Mouse (Mus musculus) embryonic stem cell, embryonic (primary cell): ENCODE measurements around the gene Cfap300.

Source experiments
- CTCF ChIA-PET, 4 experiments: fragments of 300-600 bp in 2 of 4; fragments of 350-600 bp in 2 of 4; sonication (Branson Sonifier 250); formaldehyde crosslinking; loops; one replicate each; lab custom pipeline; 2022; ENCODE audit warnings: inconsistent platforms in 2 of 4; lab: Charles Lee
- POLR2A ChIA-PET, 4 experiments: fragments of 300-600 bp in 2 of 4; fragments of 350-600 bp in 2 of 4; sonication (Branson Sonifier 250); formaldehyde crosslinking; loops; one replicate each; lab custom pipeline; 2022; ENCODE audit warnings: antibody characterized with exemption in 4 of 4, inconsistent platforms in 1 of 4; lab: Charles Lee

Cfap300 gene

GRCm38 (mm10) chr9:8001352-8001751, 41.3 kb downstream of the Cfap300 start:
- ChIA-PET POLR2A (interaction anchor here in 2 of 4 experiments (0.8 to 5.5 kb wide), 4 partner anchors 18 to 34 kb away, joined by 3 to 30 read pairs (median 16); no protein-coding TSS in a partner anchor), CTCF (no interaction called here)

- ChIA-PET POLR2A (interaction anchor here in 3 of 4 experiments (0.7 to 6.3 kb wide), 9 partner anchors 10 to 33 kb away, joined by 3 to 42 read pairs (median 4); partner anchors contain the start of gene Yap1 (in 3 of the 3)), CTCF (no interaction called here)
Observed at GRCm38 (mm10) chr9:7994275-7994674, 48.3 kb downstream of the Cfap300 start.

GRCm38 (mm10) chr9:7992651-7993050, 50.0 kb downstream of the Cfap300 start:
- CTCF ChIA-PET = no interaction called here
- POLR2A ChIA-PET = interaction anchor here in 3 of 4 experiments (1.1 to 6.3 kb wide), 5 partner anchors 10 to 15 kb away, joined by 4 to 42 read pairs (median 19); partner anchors contain the start of gene Yap1 (in 2 of the 3)

GRCm38 (mm10) chr9:7990897-7991296, 51.7 kb downstream of the Cfap300 start:
- ChIA-PET CTCF (interaction anchor here in 1 of 4 experiments (1.4 kb wide), 1 partner anchor 11 kb away, joined by 3 read pairs; no protein-coding TSS in a partner anchor), POLR2A (interaction anchor here in 2 of 4 experiments (1.2 to 6.3 kb wide), 8 partner anchors 9 to 45 kb away, joined by 3 to 42 read pairs (median 5); partner anchors contain the start of gene Yap1 (in 2 of the 2))

- ChIA-PET POLR2A (interaction anchor here in 2 of 4 experiments (0.8 to 1.6 kb wide), 3 partner anchors 9 to 41 kb away, joined by 3 to 6 read pairs (median 5); no protein-coding TSS in a partner anchor), CTCF (interaction anchor here in 1 of 4 experiments (1.2 kb wide), 1 partner anchor 10 kb away, joined by 3 read pairs; no protein-coding TSS in a partner anchor)
Observed at GRCm38 (mm10) chr9:7987119-7987518, 55.5 kb downstream of the Cfap300 start.

GRCm38 (mm10) chr9:7984287-7984686, 58.3 kb downstream of the Cfap300 start:
- ChIA-PET CTCF (no interaction called here), POLR2A (interaction anchor here (0.6 to 4.3 kb wide), 14 partner anchors 10 to 51 kb away, joined by 3 to 29 read pairs (median 4); partner anchors contain the start of gene Yap1 (in 2 of the 4))

GRCm38 (mm10) chr9:7983665-7984064, 59.0 kb downstream of the Cfap300 start:
- POLR2A ChIA-PET = interaction anchor here in 3 of 4 experiments (1.0 to 4.3 kb wide), 11 partner anchors 10 to 26 kb away, joined by 3 to 29 read pairs (median 5); partner anchors contain the start of gene Yap1 (in 2 of the 3)
- CTCF ChIA-PET = no interaction called here

- POLR2A ChIA-PET = interaction anchor here in 2 of 4 experiments (0.8 to 4.5 kb wide), 15 partner anchors 9 to 43 kb away, joined by 3 to 29 read pairs (median 3); partner anchors contain the start of gene Yap1 (in 1 of the 2)
- CTCF ChIA-PET = interaction anchor here in 1 of 4 experiments (1.7 kb wide), 1 partner anchor 229 kb away, joined by 3 read pairs; no protein-coding TSS in a partner anchor
Observed at GRCm38 (mm10) chr9:7980162-7980561, 62.5 kb downstream of the Cfap300 start.

- ChIA-PET POLR2A (interaction anchor here in 2 of 4 experiments (0.6 to 4.5 kb wide), 19 partner anchors 10 to 44 kb away, joined by 3 to 30 read pairs (median 3); partner anchors contain the start of gene Yap1 (in 2 of the 2)), CTCF (interaction anchor here in 2 of 4 experiments (0.6 to 1.9 kb wide), 8 partner anchors 9 to 230 kb away, joined by 3 to 5 read pairs (median 3); no protein-coding TSS in a partner anchor)
Observed at GRCm38 (mm10) chr9:7979153-7979916, 63.3 kb downstream of the Cfap300 start.

- ChIA-PET CTCF (interaction anchor here in 3 of 4 experiments (0.6 to 1.9 kb wide), 10 partner anchors 8 to 231 kb away, joined by 3 to 5 read pairs (median 3); no protein-coding TSS in a partner anchor), POLR2A (interaction anchor here in 3 of 4 experiments (0.5 to 4.5 kb wide), 19 partner anchors 9 to 57 kb away, joined by 3 to 30 read pairs (median 5); partner anchors contain the start of gene Yap1 (in 2 of the 3))
Observed at GRCm38 (mm10) chr9:7978502-7978901, 64.1 kb downstream of the Cfap300 start.

GRCm38 (mm10) chr9:7977587-7977986, 65.0 kb downstream of the Cfap300 start:
- ChIA-PET POLR2A (interaction anchor here (0.6 to 4.5 kb wide), 27 partner anchors 8 to 214 kb away, joined by 3 to 30 read pairs (median 5); partner anchors contain the start of genes Yap1 (in 2 of the 4) and Tmem123 (in 1 of the 4)), CTCF (interaction anchor here in 3 of 4 experiments (0.6 to 1.9 kb wide), 9 partner anchors 10 to 98 kb away, joined by 3 to 5 read pairs (median 3); no protein-coding TSS in a partner anchor)

GRCm38 (mm10) chr9:7971993-7972392, 70.6 kb downstream of the Cfap300 start:
- ChIA-PET POLR2A (interaction anchor here in 2 of 4 experiments (1.0 to 4.1 kb wide), 5 partner anchors 9 to 32 kb away, joined by 3 to 18 read pairs (median 5); no protein-coding TSS in a partner anchor), CTCF (no interaction called here)
